Mouse (Mus musculus): ENCODE measurements around the gene Fam120a.

Gene Fam120a

GRCm38 (mm10) chr13:48911426-48911825, 56.4 kb downstream of the Fam120a start:
- DNase-seq, result no peak

GRCm38 (mm10) chr13:48905458-48905857, 62.4 kb downstream of the Fam120a start:
- DNase-seq, result no peak

GRCm38 (mm10) chr13:48895376-48895775, 72.4 kb downstream of the Fam120a start:
- no peak for DNase-seq

GRCm38 (mm10) chr13:48890260-48890960, 77.4 kb downstream of the Fam120a start:
- no peak for DNase-seq

- peak; percentile 99 for DNase-seq
Measured at GRCm38 (mm10) chr13:48878534-48878933, 89.3 kb downstream of the Fam120a start.

GRCm38 (mm10) chr13:48877805-48878204, 90.0 kb downstream of the Fam120a start:
- peak in 1 of 2 experiments; percentile 40 for DNase-seq

GRCm38 (mm10) chr13:48872726-48873125, 95.1 kb downstream of the Fam120a start:
- no peak for DNase-seq

- DNase-seq, result no peak
Measured at GRCm38 (mm10) chr13:48871887-48872606, 95.8 kb downstream of the Fam120a start.

GRCm38 (mm10) chr13:48870771-48871731, 96.8 kb downstream of the Fam120a start, which contains the start of gene Phf2:
Gene Phf2, minus strand, starts transcription at chr13:48871119.
- DNase-seq, result peak; percentile 49 to 58

- DNase-seq, result peak; percentile 54 to 59
Measured at GRCm38 (mm10) chr13:48869950-48870770, 97.7 kb downstream of the Fam120a start.

GRCm38 (mm10) chr13:48869600-48869949, 98.2 kb downstream of the Fam120a start:
- no peak for DNase-seq

GRCm38 (mm10) chr13:48869088-48869487, 98.7 kb downstream of the Fam120a start:
- DNase-seq, result peak in 1 of 2 experiments; percentile 43

- DNase-seq, result peak in 1 of 2 experiments; percentile 48
Measured at GRCm38 (mm10) chr13:48864673-48865356, 103.0 kb downstream of the Fam120a start.

- DNase-seq, result no peak
Measured at GRCm38 (mm10) chr13:48863556-48863955, 104.3 kb downstream of the Fam120a start.

- no peak for DNase-seq
Measured at GRCm38 (mm10) chr13:48861913-48862312, 105.9 kb downstream of the Fam120a start.

- no peak for DNase-seq
Measured at GRCm38 (mm10) chr13:48858779-48859178, 109.0 kb downstream of the Fam120a start.

GRCm38 (mm10) chr13:48858054-48858453, 109.8 kb downstream of the Fam120a start:
- no peak for DNase-seq

GRCm38 (mm10) chr13:48857246-48857932, 110.4 kb downstream of the Fam120a start:
- no peak for DNase-seq

GRCm38 (mm10) chr13:48853947-48854346, 113.9 kb downstream of the Fam120a start:
- no peak for DNase-seq

GRCm38 (mm10) chr13:48853475-48853874, 114.3 kb downstream of the Fam120a start:
- DNase-seq, result no peak

- peak in 1 of 2 experiments; percentile 44 for DNase-seq
Measured at GRCm38 (mm10) chr13:48852859-48853258, 115.0 kb downstream of the Fam120a start.

Measured in cerebellum, postnatal 14 days (tissue).